Mouse (Mus musculus): ENCODE results near the gene Ppp1r9b.
"Not testable (repeated sequence)": the region's sequence is repeated elsewhere in the genome, so short reads cannot be mapped to it uniquely, and the experiment has no call there.

Ppp1r9b gene

GRCm38 (mm10) chr11:94998041-94998531, 7.3 kb downstream of the Ppp1r9b start:
- DNase-seq (ENCODE audit: low spot score), result no peak

- DNase-seq (ENCODE audit: low spot score), result no peak
Measured at GRCm38 (mm10) chr11:95000128-95000527, 9.3 kb downstream of the Ppp1r9b start.

- DNase-seq (ENCODE audit: low spot score), result no peak
Measured at GRCm38 (mm10) chr11:95000548-95000947, 9.7 kb downstream of the Ppp1r9b start.

- no peak for DNase-seq (ENCODE audit: low spot score)
Measured at GRCm38 (mm10) chr11:95001058-95001457, 10.2 kb downstream of the Ppp1r9b start.

GRCm38 (mm10) chr11:95001584-95002347, 10.9 kb downstream of the Ppp1r9b start:
- no peak for DNase-seq (ENCODE audit: low spot score)

- no peak for DNase-seq (ENCODE audit: low spot score)
Measured at GRCm38 (mm10) chr11:95002705-95003104, 11.9 kb downstream of the Ppp1r9b start.

- no peak for DNase-seq (ENCODE audit: low spot score)
Measured at GRCm38 (mm10) chr11:95004136-95004936, 13.5 kb downstream of the Ppp1r9b start.

- DNase-seq (ENCODE audit: low spot score), result no peak
Measured at GRCm38 (mm10) chr11:95004937-95005198, 14.0 kb downstream of the Ppp1r9b start.

- no peak for DNase-seq (ENCODE audit: low spot score)
Measured at GRCm38 (mm10) chr11:95006038-95006437, 15.2 kb downstream of the Ppp1r9b start.

- no peak for DNase-seq (ENCODE audit: low spot score)
Measured at GRCm38 (mm10) chr11:95006525-95007219, 15.8 kb downstream of the Ppp1r9b start.

GRCm38 (mm10) chr11:95007418-95007817, 16.6 kb downstream of the Ppp1r9b start:
- DNase-seq (ENCODE audit: low spot score), result no peak

GRCm38 (mm10) chr11:95008661-95009628, 18.1 kb downstream of the Ppp1r9b start:
- no peak for DNase-seq (ENCODE audit: low spot score)

- DNase-seq (ENCODE audit: low spot score), result no peak
Measured at GRCm38 (mm10) chr11:95009629-95010014, 18.8 kb downstream of the Ppp1r9b start, which contains the start of gene Samd14. Gene Samd14 (plus strand): TSS chr11:95009879.

GRCm38 (mm10) chr11:95010141-95010739, 19.4 kb downstream of the Ppp1r9b start:
- no peak for DNase-seq (ENCODE audit: low spot score)

GRCm38 (mm10) chr11:95010841-95011403, 20.1 kb downstream of the Ppp1r9b start:
- not testable (repeated sequence) for DNase-seq (ENCODE audit: low spot score)

- no peak for DNase-seq (ENCODE audit: low spot score)
Measured at GRCm38 (mm10) chr11:95011416-95011815, 20.6 kb downstream of the Ppp1r9b start.

- no peak for DNase-seq (ENCODE audit: low spot score)
Measured at GRCm38 (mm10) chr11:95012075-95012474, 21.2 kb downstream of the Ppp1r9b start.

- no peak for DNase-seq (ENCODE audit: low spot score)
Measured at GRCm38 (mm10) chr11:95012487-95012886, 21.7 kb downstream of the Ppp1r9b start.

GRCm38 (mm10) chr11:95015484-95015883, 24.6 kb downstream of the Ppp1r9b start:
- DNase-seq (ENCODE audit: low spot score), result no peak

GRCm38 (mm10) chr11:95022237-95022992, 31.6 kb downstream of the Ppp1r9b start:
- no peak for DNase-seq (ENCODE audit: low spot score)

Data from left cerebral cortex, adult 11 months (tissue).